ENCODE assay signal across 7 mouse cellular contexts in the genomic region with DNA sequence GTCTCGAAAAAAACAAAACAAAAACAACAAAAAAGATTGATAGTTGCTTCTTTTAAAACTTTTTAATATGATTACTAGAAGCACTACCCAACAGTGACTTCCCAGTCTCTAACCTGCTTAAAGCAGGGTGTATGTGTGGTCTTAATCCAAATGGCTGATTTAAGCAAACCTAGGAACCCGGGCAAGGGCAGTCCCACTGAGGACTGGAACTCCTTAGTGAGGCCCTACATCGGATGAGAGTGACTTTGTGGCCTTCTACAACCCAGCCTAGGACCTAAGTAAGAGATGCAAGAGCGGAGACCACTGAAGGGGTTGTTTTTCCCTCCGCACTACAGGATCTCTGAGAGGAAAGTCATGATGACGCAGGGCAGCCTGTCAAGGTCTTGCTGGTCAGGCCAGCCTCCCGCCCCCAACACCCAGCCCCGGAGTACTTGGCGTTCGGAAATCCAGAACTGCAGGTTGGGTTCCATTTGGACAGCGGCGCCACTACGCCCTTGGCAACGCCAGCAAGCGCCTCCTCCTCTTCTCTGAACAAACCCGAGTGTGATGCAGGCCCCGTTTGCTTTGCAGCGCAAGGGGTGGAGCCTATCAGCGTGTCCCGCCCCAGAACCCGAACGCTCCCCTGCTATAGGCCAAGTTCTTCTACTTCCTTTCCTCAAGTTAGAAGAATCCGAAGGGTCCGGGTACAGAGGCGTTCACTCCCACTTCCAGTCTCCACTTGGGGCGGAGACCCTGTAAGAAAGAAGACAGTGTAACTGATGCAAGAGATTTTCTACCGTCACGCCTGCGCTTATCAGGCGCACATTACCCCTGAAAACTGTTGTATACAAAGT. TPM values are rescaled to one million over a fixed set of nuclear protein-coding genes. Genes with fewer than 3 reads are reported as not detected.
DNase-seq lines count a peak whose midpoint lies in the region; ATAC-seq and TF ChIP-seq lines count a peak whose summit lies in the region.

A gene (minus strand): TSS at position 612 of the 833 bp plus-strand sequence.

- peak; percentile 90 for DNase-seq in adrenal gland, postnatal 25 days
- peak; percentile 95 to 97 for DNase-seq in heart, adult 18-20 months
- DNase-seq in kidney, adult 2 months: peak; percentile 97
- peak; percentile 77 to 88 for DNase-seq in spleen, adult 2 months (ENCODE audit: low read depth in 1 of 2, low spot score in 2 of 2)

- peaks cover 12% of the 10 kb centered on the region; the same call in 1 of the 2 replicates for H3K36me3 ChIP-seq in embryonic facial prominence, embryonic 12.5 days
- peaks cover 4% of the 10 kb centered on the region for H3K36me3 ChIP-seq in kidney, adult 2 months (ENCODE audit: control insufficient read depth, insufficient read depth, low read length)
- H3K36me3 ChIP-seq in limb, embryonic 12.5 days: peaks cover 16% of the 10 kb centered on the region
- 0 out of 2 replicates have a peak, but pooled peaks cover 4% of the 10 kb centered on the region for H3K36me3 ChIP-seq in midbrain, embryonic 15.5 days (replicated peaks)
- peaks cover 10% of the 10 kb centered on the region for H3K36me3 ChIP-seq in spleen, adult 2 months (ENCODE audit: control insufficient read depth, insufficient read depth, low read length)

- H3K4me3 ChIP-seq in embryonic facial prominence, embryonic 12.5 days: peak within 1 kb of the TSS; percentile 56
- H3K4me3 ChIP-seq in kidney, adult 2 months (ENCODE audit: insufficient read depth, low read depth, low read length): peak within 1 kb of the TSS; percentile 86
- peak within 1 kb of the TSS; percentile 60 for H3K4me3 ChIP-seq in limb, embryonic 12.5 days (replicated peaks)
- H3K4me3 ChIP-seq in midbrain, embryonic 15.5 days: peak within 1 kb of the TSS; percentile 68
- peak within 1 kb of the TSS; percentile 74 for H3K4me3 ChIP-seq in spleen, adult 2 months (ENCODE audit: extremely low read depth, insufficient read depth, insufficient read length)

- H3K4me1 ChIP-seq in embryonic facial prominence, embryonic 12.5 days: peaks cover 2% of the 10 kb centered on the region; the same call in 1 of the 2 replicates
- no peaks in the 10 kb centered on the region for H3K4me1 ChIP-seq in kidney, adult 2 months (ENCODE audit: control insufficient read depth, insufficient read depth, low read length)
- no peaks in the 10 kb centered on the region for H3K4me1 ChIP-seq in limb, embryonic 12.5 days (replicated peaks)
- peaks cover 11% of the 10 kb centered on the region; the same call in 1 of the 2 replicates for H3K4me1 ChIP-seq in midbrain, embryonic 15.5 days
- H3K4me1 ChIP-seq in spleen, adult 2 months (ENCODE audit: control insufficient read depth, insufficient read depth, insufficient read length): no peaks in the 10 kb centered on the region

- H3K9ac ChIP-seq in embryonic facial prominence, embryonic 12.5 days: peak within 1 kb of the TSS; percentile 63
- peak within 1 kb of the TSS; percentile 71 for H3K9ac ChIP-seq in limb, embryonic 12.5 days (replicated peaks)
- peak within 1 kb of the TSS; percentile 69 for H3K9ac ChIP-seq in midbrain, embryonic 15.5 days

- peak; percentile 99 for ATAC-seq in embryonic facial prominence, embryonic 12.5 days (ENCODE audit: insufficient number of reproducible peaks, insufficient read depth, low FRiP score, low TSS enrichment)
- ATAC-seq in limb, embryonic 12.5 days (ENCODE audit: insufficient number of reproducible peaks, insufficient read depth, low FRiP score, low TSS enrichment, low read depth): peak; percentile 99
- peak; percentile 99 for ATAC-seq in midbrain, embryonic 15.5 days (replicated peaks)

- 3% methylated on average over 30 of the region's 30 CpGs for WGBS in embryonic facial prominence, embryonic 12.5 days
- WGBS in kidney, adult 2 months: 3% methylated on average over 30 of the region's 30 CpGs
- WGBS in limb, embryonic 12.5 days: 4% methylated on average over 30 of the region's 30 CpGs
- WGBS in midbrain, embryonic 15.5 days: 2% methylated on average over 30 of the region's 30 CpGs
- WGBS in spleen, adult 2 months: 4% methylated on average over 30 of the region's 30 CpGs

- no peak for TF ChIP-seq CTCF in kidney, adult 2 months (conservative IDR thresholded peaks at IDR 0.05; ENCODE audit: insufficient read depth, insufficient read length, low read depth, low read length)
- TF ChIP-seq CTCF in spleen, adult 2 months (IDR thresholded peaks at IDR 0.05; ENCODE audit: extremely low read depth, insufficient read depth, insufficient read length, insufficient replicate concordance): no peak

- peak; percentile 64 for TF ChIP-seq POLR2A in kidney, adult 2 months (IDR thresholded peaks at IDR 0.05; ENCODE audit: low read depth, low read length)
- TF ChIP-seq POLR2A in spleen, adult 2 months (IDR thresholded peaks at IDR 0.05; ENCODE audit: low read depth, low read length): peak; percentile 17; the same call in 1 of the 2 replicates

- H3K9me3 ChIP-seq in embryonic facial prominence, embryonic 12.5 days: no peaks in the 10 kb centered on the region
- no peaks in the 10 kb centered on the region for H3K9me3 ChIP-seq in limb, embryonic 12.5 days
- H3K9me3 ChIP-seq in midbrain, embryonic 15.5 days: no peaks in the 10 kb centered on the region

- H3K27ac ChIP-seq in embryonic facial prominence, embryonic 12.5 days: peak within 1 kb of the TSS; percentile 71
- peak within 1 kb of the TSS; percentile 74 for H3K27ac ChIP-seq in kidney, adult 2 months (ENCODE audit: insufficient read depth, low read depth, low read length)
- peak within 1 kb of the TSS; percentile 75 for H3K27ac ChIP-seq in limb, embryonic 12.5 days
- peak within 1 kb of the TSS; percentile 73 for H3K27ac ChIP-seq in midbrain, embryonic 15.5 days
- H3K27ac ChIP-seq in spleen, adult 2 months (ENCODE audit: insufficient read depth, low read length): peak within 1 kb of the TSS; percentile 57

- no peaks in the 10 kb centered on the region for H3K27me3 ChIP-seq in embryonic facial prominence, embryonic 12.5 days
- H3K27me3 ChIP-seq in kidney, adult 2 months (replicated peaks; ENCODE audit: control insufficient read depth, insufficient read depth, low read length): no peaks in the 10 kb centered on the region
- H3K27me3 ChIP-seq in limb, embryonic 12.5 days: no peaks in the 10 kb centered on the region
- no peaks in the 10 kb centered on the region for H3K27me3 ChIP-seq in midbrain, embryonic 15.5 days (replicated peaks)
- H3K27me3 ChIP-seq in spleen, adult 2 months (ENCODE audit: control insufficient read depth, insufficient read depth, low read length): no peaks in the 10 kb centered on the region

- peak within 1 kb of the TSS; percentile 61 for H3K4me2 ChIP-seq in embryonic facial prominence, embryonic 12.5 days (replicated peaks)
- H3K4me2 ChIP-seq in limb, embryonic 12.5 days: peak within 1 kb of the TSS; percentile 72
- H3K4me2 ChIP-seq in midbrain, embryonic 15.5 days: peak within 1 kb of the TSS; percentile 77

RNA-seq across cellular contexts. Expression of the gene that starts here (rescaled TPM):
- 7.6 and 8.8 TPM in 2 replicates for total RNA-seq in adrenal gland, postnatal 25 days (2021)
- polyA plus RNA-seq in embryonic facial prominence, embryonic 12.5 days (2016; fragmentation: Nextera tagmentation; extraction: Ambion mirVana): 14.3 and 15.0 TPM in 2 replicates
- total RNA-seq in heart, adult 18-20 months (2021): 1 to 10 TPM; 7.4 to 9.5 TPM
- 2.6 and 3.6 TPM in 2 replicates for polyA plus RNA-seq in kidney, adult 2 months (2012; rRNA removed)
- 14.1 and 15.5 TPM in 2 replicates for polyA plus RNA-seq in limb, embryonic 12.5 days (2016; fragmentation: Nextera tagmentation; extraction: Ambion mirVana)
- polyA plus RNA-seq in midbrain, embryonic 15.5 days (2015; fragmentation: Nextera tagmentation; extraction: Ambion mirVana): 10.7 and 11.5 TPM in 2 replicates
- polyA plus RNA-seq in spleen, adult 2 months (2012; rRNA removed): 0.52 and 0.94 TPM in 2 replicates

Comparison
In these comparisons a context has a peak if more than half of its experiments do, and no peak if none do; other contexts are left out.
1. Peak in every context shown above with its lines: DNase-seq, ATAC-seq, H3K4me3 ChIP-seq and H3K27ac ChIP-seq.
2. Peak in DNase-seq, H3K4me3 ChIP-seq and H3K27ac ChIP-seq in spleen, adult 2 months; RNA of the gene not detected or under 1 TPM.